Mouse (Mus musculus) liver, embryonic 14.5 days (tissue): ENCODE results near the gene Mras.

Experiments used
- CTCF ChIP-seq: IDR thresholded peaks from 2 replicates; pipeline ENCODE4 v1.5.1; 2016; ENCODE audit warnings: antibody characterized with exemption, low read depth, control low read depth
- EP300 ChIP-seq: IDR thresholded peaks from 2 replicates; pipeline ENCODE4 v1.6.1; 2016; ENCODE audit warnings: antibody characterized with exemption, low read depth

- TF ChIP-seq CTCF (no peak), EP300 (no peak)
These were observed 792 bp upstream of the Mras start for GRCm38 (mm10) chr9:99437781-99438565.
